Mouse (Mus musculus): ENCODE results near the gene Asgr2. TPM values are rescaled to one million over a fixed set of nuclear protein-coding genes. Genes with fewer than 3 reads are reported as not detected.
"Not testable (repeated sequence)": the region's sequence is repeated elsewhere in the genome, so short reads cannot be mapped to it uniquely, and the experiment has no call there.

Asgr2 gene
- total RNA-seq, 2 experiments from 2014 or later: not detected

- intact Hi-C loops (cut with DNase I): no loop called here
- no peak for DNase-seq
Measured at GRCm38 (mm10) chr11:70080803-70081590, 11.4 kb upstream of the Asgr2 start.

- intact Hi-C loops (cut with DNase I): no loop called here
- DNase-seq: no peak
Measured at GRCm38 (mm10) chr11:70084563-70084962, 7.9 kb upstream of the Asgr2 start.

- intact Hi-C loops (cut with DNase I): no loop called here
- no peak for DNase-seq
Measured at GRCm38 (mm10) chr11:70097396-70097795, 5.0 kb downstream of the Asgr2 start.

- intact Hi-C loops (cut with DNase I): no loop called here
- no peak for DNase-seq
Measured at GRCm38 (mm10) chr11:70099102-70099501, 6.7 kb downstream of the Asgr2 start.

- no peak for DNase-seq
- intact Hi-C loops (cut with DNase I): no loop called here
Measured at GRCm38 (mm10) chr11:70099809-70100208, 7.4 kb downstream of the Asgr2 start.

- intact Hi-C loops (cut with DNase I): no loop called here
Measured at GRCm38 (mm10) chr11:70103701-70104315, 11.4 kb downstream of the Asgr2 start.

GRCm38 (mm10) chr11:70107085-70107484 lies 14.6 kb downstream of the Asgr2 start:
- no peak for DNase-seq
- intact Hi-C loops (cut with DNase I): no loop called here

More at GRCm38 (mm10) chr11:70103701-70104315, 11.4 kb downstream of the Asgr2 start:
- DNase-seq: no peak

- DNase-seq: no peak
- intact Hi-C loops (cut with DNase I): no loop called here
Measured at GRCm38 (mm10) chr11:70110146-70110545, 17.7 kb downstream of the Asgr2 start.

GRCm38 (mm10) chr11:70114562-70114961 lies 22.1 kb downstream of the Asgr2 start:
- no peak for DNase-seq
- intact Hi-C loops (cut with DNase I): no loop called here

- DNase-seq: no peak
- intact Hi-C loops (cut with DNase I): no loop called here
Measured at GRCm38 (mm10) chr11:70115901-70116300, 23.5 kb downstream of the Asgr2 start.

- no peak for DNase-seq
- intact Hi-C loops (cut with DNase I): no loop called here
Measured at GRCm38 (mm10) chr11:70129926-70130379, 37.5 kb downstream of the Asgr2 start, which contains the start of gene Mgl2. Mgl2 (plus strand) TSS chr11:70130329.

GRCm38 (mm10) chr11:70135001-70135400 lies 42.6 kb downstream of the Asgr2 start:
- intact Hi-C loops (cut with DNase I); DNase-seq: not testable (repeated sequence)

- intact Hi-C loops (cut with DNase I); DNase-seq: not testable (repeated sequence)
Measured at GRCm38 (mm10) chr11:70135925-70136324, 43.5 kb downstream of the Asgr2 start.

GRCm38 (mm10) chr11:70139171-70139570 lies 46.7 kb downstream of the Asgr2 start:
- intact Hi-C loops (cut with DNase I): no loop called here
- DNase-seq: no peak

GRCm38 (mm10) chr11:70151072-70151471 lies 58.6 kb downstream of the Asgr2 start:
- DNase-seq: no peak
- intact Hi-C loops (cut with DNase I): no loop called here

Other genes starting within 250 kb of the Asgr2 start
- gene Plscr3, start 246.3 kb upstream of the Asgr2 start, total RNA-seq (2021): 10 to 100 TPM; 10.6 to 11.2 TPM
- not detected for gene Tnk1, start 233.9 kb upstream of the Asgr2 start, total RNA-seq (2021)
- gene Tmem95, start 214.6 kb upstream of the Asgr2 start, total RNA-seq (2021): not detected
- 1 to 10 TPM; 1.3 to 1.5 TPM for gene Kctd11, start 211.2 kb upstream of the Asgr2 start, total RNA-seq (2021)
- gene Acap1, start 197.1 kb upstream of the Asgr2 start, total RNA-seq (2021): 1 to 10 TPM in 1 of 2 experiments, under 1 TPM in 1; 0.27 to 1.1 TPM
- under 1 TPM in 1 of 2 experiments, not detected in 1; 0.59 TPM for gene 2810408A11Rik, start 191.7 kb upstream of the Asgr2 start, total RNA-seq (2021)
- 10 to 100 TPM; 22.9 to 23.1 TPM for gene Neurl4, start 191.6 kb upstream of the Asgr2 start, total RNA-seq (2021)
- 10 to 100 TPM; 33.9 to 42.5 TPM for gene Gps2, start 178.8 kb upstream of the Asgr2 start, total RNA-seq (2021)
- 100 to 1,000 TPM; 402 to 432 TPM for gene Eif5a, start 170.7 kb upstream of the Asgr2 start, total RNA-seq (2021)
- 10 to 100 TPM in 1 of 2 experiments, 1 to 10 TPM in 1; 5.4 to 10.6 TPM for gene Ybx2, start 156.8 kb upstream of the Asgr2 start, total RNA-seq (2021)
- gene Slc2a4, start 144.5 kb upstream of the Asgr2 start, total RNA-seq (2021): 100 to 1,000 TPM; 382 to 407 TPM
- not detected for gene Cldn7, start 127.9 kb upstream of the Asgr2 start, total RNA-seq (2021)
- 100 to 1,000 TPM; 171 to 246 TPM for gene Ctdnep1, start 111.5 kb upstream of the Asgr2 start, total RNA-seq (2021)
- 10 to 100 TPM; 29.0 to 34.6 TPM for gene Elp5, start 110.1 kb upstream of the Asgr2 start, total RNA-seq (2021)
- gene Gabarap, start 101.5 kb upstream of the Asgr2 start, total RNA-seq (2021): 100 to 1,000 TPM; 142 to 178 TPM
- 10 to 100 TPM; 12.6 to 16.5 TPM for gene Phf23, start 96.9 kb upstream of the Asgr2 start, total RNA-seq (2021)
- 1 to 10 TPM; 3.3 to 4.6 TPM for gene Dvl2, start 92.0 kb upstream of the Asgr2 start, total RNA-seq (2021)
- 100 to 1,000 TPM; 320 to 384 TPM for gene Acadvl, start 77.2 kb upstream of the Asgr2 start, total RNA-seq (2021)
- gene Dlg4, start 75.7 kb upstream of the Asgr2 start, total RNA-seq (2021): 1 to 10 TPM; 4.9 to 6.5 TPM
- not detected for gene Asgr1, start 38.6 kb upstream of the Asgr2 start, total RNA-seq (2021)
- gene Mgl2, start 37.7 kb downstream of the Asgr2 start, total RNA-seq (2021): 1 to 10 TPM; 1.1 to 1.2 TPM
- 1 to 10 TPM; 1.8 to 2.0 TPM for gene Clec10a, start 63.6 kb downstream of the Asgr2 start, total RNA-seq (2021)
- under 1 TPM; 0.46 to 0.49 TPM for gene Slc16a11, start 120.1 kb downstream of the Asgr2 start, total RNA-seq (2021)
- under 1 TPM; 0.74 to 0.94 TPM for gene Slc16a13, start 128.4 kb downstream of the Asgr2 start, total RNA-seq (2021)
- 1 to 10 TPM; 3.7 to 6.5 TPM for gene Bcl6b, start 137.2 kb downstream of the Asgr2 start, total RNA-seq (2021)
- gene 0610010K14Rik, start 145.3 kb downstream of the Asgr2 start, total RNA-seq (2021): 10 to 100 TPM; 29.3 to 31.9 TPM
- 1 to 10 TPM; 1.3 to 2.4 TPM for gene Gm21988, start 147.2 kb downstream of the Asgr2 start, total RNA-seq (2021)
- gene Rnasek, start 147.2 kb downstream of the Asgr2 start, total RNA-seq (2021): 100 to 1,000 TPM in 1 of 2 experiments, 10 to 100 TPM in 1; 94.6 to 110 TPM
- gene Alox12, start 162.7 kb downstream of the Asgr2 start, total RNA-seq (2021): 1 to 10 TPM in 1 of 2 experiments, under 1 TPM in 1; 0.82 to 1.2 TPM
- not detected for gene Alox12e, start 230.0 kb downstream of the Asgr2 start, total RNA-seq (2021)